Mouse (Mus musculus): ENCODE data around the gene Zfp990. TPM values are rescaled to one million over a fixed set of nuclear protein-coding genes. Genes with fewer than 3 reads are reported as not detected.
"Not testable (repeated sequence)": the region's sequence is repeated elsewhere in the genome, so short reads cannot be mapped to it uniquely, and the experiment has no call there.

Zfp990 gene
- polyA plus RNA-seq, 1 experiment from 2014 or later: not detected

DNA sequence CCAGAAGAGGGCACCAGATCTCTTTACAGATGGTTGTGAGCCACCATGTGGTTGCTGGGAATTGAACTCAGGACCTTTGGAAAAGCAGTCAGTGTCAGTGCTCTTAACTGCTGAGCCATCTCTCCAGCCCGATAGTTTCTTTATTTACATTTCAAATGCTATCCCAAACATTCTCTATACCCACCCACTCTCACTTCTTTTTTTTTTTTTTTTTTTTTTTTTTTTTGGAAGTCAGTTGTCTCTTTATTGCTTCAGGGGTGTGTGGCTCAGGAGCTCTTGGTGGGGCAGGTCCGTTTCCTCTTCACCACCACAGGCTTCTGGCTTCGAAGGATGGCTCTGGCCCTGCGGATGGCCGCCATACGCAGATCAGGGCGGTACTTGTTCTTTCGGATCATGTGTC is 66.1 kb downstream of the Zfp990 start:
- 88% methylated on average over 8 of the region's 8 CpGs for WGBS

DNA sequence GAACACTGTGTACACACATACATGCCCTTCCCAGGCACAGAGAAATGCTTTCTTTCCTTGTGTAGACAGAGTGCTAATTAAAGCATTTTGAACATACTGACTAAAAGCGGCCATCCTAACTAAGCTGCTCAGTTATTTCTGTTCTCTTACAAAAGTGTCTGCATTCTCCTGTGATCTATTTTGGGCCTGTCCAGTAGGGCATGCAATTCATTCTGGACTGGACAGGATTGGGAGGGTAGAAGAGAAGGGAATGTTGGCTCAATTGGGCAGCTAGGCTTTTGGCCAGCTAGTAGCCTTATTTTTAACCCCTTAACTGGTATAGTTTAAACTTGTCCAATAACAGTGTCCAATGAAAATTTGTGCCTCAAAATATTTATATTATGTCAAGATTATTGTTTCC is 69.8 kb downstream of the Zfp990 start:
- not testable (repeated sequence) for H3K36me3 ChIP-seq (ENCODE audit: control insufficient read depth, insufficient read depth, low read length); H3K27ac ChIP-seq (ENCODE audit: low read length); H3K9ac ChIP-seq (ENCODE audit: low read length); H3K27me3 ChIP-seq (ENCODE audit: control insufficient read depth, insufficient read depth, low read depth, low read length); H3K4me2 ChIP-seq (ENCODE audit: low read depth, low read length); H3K9me3 ChIP-seq (ENCODE audit: control insufficient read depth, low read length); H3K4me1 ChIP-seq (replicated peaks; ENCODE audit: control insufficient read depth, insufficient read depth, low read length); ATAC-seq (ENCODE audit: low read depth); H3K4me3 ChIP-seq (ENCODE audit: low read length)
- 93% methylated on average over 1 of the region's 1 CpGs for WGBS

More for the DNA sequence above, 66.1 kb downstream of the Zfp990 start:
- H3K36me3 ChIP-seq (ENCODE audit: control insufficient read depth, insufficient read depth, low read length); H3K9me3 ChIP-seq (ENCODE audit: control insufficient read depth, low read length); H3K27ac ChIP-seq (ENCODE audit: low read length); H3K4me1 ChIP-seq (replicated peaks; ENCODE audit: control insufficient read depth, insufficient read depth, low read length); H3K9ac ChIP-seq (ENCODE audit: low read length); H3K4me2 ChIP-seq (ENCODE audit: low read depth, low read length); ATAC-seq (ENCODE audit: low read depth); H3K4me3 ChIP-seq (ENCODE audit: low read length); H3K27me3 ChIP-seq (ENCODE audit: control insufficient read depth, insufficient read depth, low read depth, low read length): not testable (repeated sequence)

DNA sequence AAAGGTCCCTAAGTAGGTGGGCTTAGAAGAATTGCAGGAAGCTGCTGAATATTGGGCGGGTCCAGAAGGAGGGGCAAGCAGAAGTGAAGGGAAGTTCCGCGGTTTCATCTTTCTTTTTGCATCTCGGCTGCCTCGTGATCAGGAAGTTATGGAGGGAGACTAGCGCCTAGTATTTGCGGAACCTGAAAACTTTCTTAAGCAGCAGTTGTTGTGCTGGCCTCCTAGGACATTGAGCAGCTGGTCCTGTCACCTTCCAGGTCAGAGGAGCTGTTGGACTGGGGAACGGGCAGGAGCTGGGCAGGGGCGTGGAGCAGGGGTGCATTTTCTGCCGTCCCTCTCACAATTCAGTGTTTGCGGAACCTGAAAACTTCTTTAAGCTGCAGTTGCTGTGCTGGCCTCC is 74.5 kb downstream of the Zfp990 start, which contains the start of gene Gm13212:
Gene Gm13212, plus strand, starts transcription at position 89 of the 400 bp plus-strand sequence.
- H3K4me3 ChIP-seq (ENCODE audit: low read length): peak within 1 kb of the TSS; percentile 28
- ATAC-seq (ENCODE audit: low read depth): not testable (repeated sequence)

DNA sequence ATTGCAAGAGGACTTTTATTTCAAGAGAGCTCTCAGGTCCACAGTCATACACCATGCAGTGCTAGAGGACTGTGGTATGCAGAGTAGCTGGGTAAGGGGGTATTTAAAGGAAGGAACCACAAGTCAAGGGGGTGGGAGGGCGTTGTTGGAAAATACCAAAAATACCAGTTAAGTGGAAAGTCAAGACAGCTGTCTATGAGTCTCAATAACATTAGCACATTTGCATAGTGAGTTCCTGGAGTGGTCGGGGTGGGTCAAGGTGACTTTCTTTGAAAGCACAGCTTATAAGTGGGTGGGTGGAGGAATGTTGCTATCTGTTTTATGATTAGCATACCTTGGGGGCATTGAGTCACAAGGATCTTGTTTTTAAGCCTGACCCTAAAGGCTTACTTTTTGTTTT is 75.5 kb downstream of the Zfp990 start:
- H3K4me1 ChIP-seq (replicated peaks; ENCODE audit: control insufficient read depth, insufficient read depth, low read length); ATAC-seq (ENCODE audit: low read depth); H3K4me2 ChIP-seq (ENCODE audit: low read depth, low read length); H3K9ac ChIP-seq (ENCODE audit: low read length); H3K27me3 ChIP-seq (ENCODE audit: control insufficient read depth, insufficient read depth, low read depth, low read length); H3K36me3 ChIP-seq (ENCODE audit: control insufficient read depth, insufficient read depth, low read length); H3K4me3 ChIP-seq (ENCODE audit: low read length); H3K9me3 ChIP-seq (ENCODE audit: control insufficient read depth, low read length); H3K27ac ChIP-seq (ENCODE audit: low read length): not testable (repeated sequence)
- WGBS: 71% methylated on average over 2 of the region's 2 CpGs

More for the DNA sequence above, 74.5 kb downstream of the Zfp990 start, which contains the start of gene Gm13212:
- H3K36me3 ChIP-seq (ENCODE audit: control insufficient read depth, insufficient read depth, low read length); H3K9me3 ChIP-seq (ENCODE audit: control insufficient read depth, low read length); H3K27me3 ChIP-seq (ENCODE audit: control insufficient read depth, insufficient read depth, low read depth, low read length); H3K9ac ChIP-seq (ENCODE audit: low read length); H3K27ac ChIP-seq (ENCODE audit: low read length); H3K4me1 ChIP-seq (replicated peaks; ENCODE audit: control insufficient read depth, insufficient read depth, low read length): not testable (repeated sequence)
- peak within 1 kb of the TSS; percentile 20 for H3K4me2 ChIP-seq (ENCODE audit: low read depth, low read length)
- WGBS: 15% methylated on average over 11 of the region's 11 CpGs

Other genes with a start within 250 kb of the Zfp990 start
- gene Tnfrsf8, start 195.6 kb upstream of the Zfp990 start, polyA plus RNA-seq (2015; fragmentation: Nextera tagmentation; extraction: Ambion mirVana): 0.33 and 0.60 TPM in 2 replicates
- 1.1 and 1.2 TPM in 2 replicates for gene Gm13212, start 74.4 kb downstream of the Zfp990 start, polyA plus RNA-seq (2015; fragmentation: Nextera tagmentation; extraction: Ambion mirVana)
- not detected in 2 replicates for gene Zfp980, start 159.9 kb downstream of the Zfp990 start, polyA plus RNA-seq (2015; fragmentation: Nextera tagmentation; extraction: Ambion mirVana)